Mouse (Mus musculus): ENCODE results near the gene Pole3.

DNA sequence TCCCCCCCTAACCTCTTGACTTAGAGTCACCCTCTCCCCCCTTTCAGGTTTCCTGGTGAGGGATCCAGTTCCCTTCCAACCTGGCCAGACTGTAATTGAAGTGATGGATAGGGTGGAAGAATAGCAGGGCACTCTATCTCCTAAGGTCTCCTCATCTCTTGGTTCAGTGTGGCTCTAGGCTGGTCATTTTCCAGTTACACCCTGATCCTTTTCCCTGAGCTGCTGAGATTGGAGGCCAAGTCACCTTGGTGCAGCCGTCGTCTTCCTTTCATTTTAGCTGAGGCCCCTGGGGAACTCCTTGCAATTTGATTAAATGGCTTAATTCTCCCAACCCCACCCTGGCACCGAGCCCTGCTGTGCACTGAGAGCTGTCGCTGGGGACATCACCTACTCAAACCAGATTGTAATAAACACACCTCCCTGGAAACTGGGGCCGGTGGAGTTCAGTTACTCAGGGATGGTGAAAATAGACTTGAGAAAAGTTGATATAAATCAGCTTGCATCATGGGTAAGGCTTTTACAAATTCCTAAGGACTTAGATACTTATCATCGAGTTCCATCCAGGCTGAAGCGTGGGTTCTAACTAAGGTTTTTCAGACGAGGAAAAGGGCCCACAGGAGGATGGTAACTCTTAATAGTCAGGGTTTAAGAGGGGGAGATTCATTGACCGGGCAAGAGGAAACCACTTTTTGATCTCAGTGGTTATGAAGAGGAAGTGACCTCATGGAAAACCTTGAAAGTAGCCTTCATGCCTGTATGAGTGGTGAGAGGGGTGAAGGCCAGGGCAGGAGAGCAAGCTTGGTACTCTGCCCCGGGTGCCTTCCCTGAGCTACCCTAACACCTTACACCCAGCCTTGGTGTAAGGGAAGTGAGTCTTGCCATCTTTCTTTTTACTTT lies 43.9 kb downstream of the Pole3 start:
- no peak for TF ChIP-seq MAFK (IDR thresholded peaks at IDR 0.05; ENCODE audit: insufficient read depth, low read depth, low read length)
- no peak for TF ChIP-seq CHD2 (IDR thresholded peaks at IDR 0.05; ENCODE audit: low read depth, low read length)
- TF ChIP-seq HCFC1 (IDR thresholded peaks at IDR 0.05; ENCODE audit: borderline replicate concordance, insufficient read depth, low read length) = no peak
- no peak for TF ChIP-seq ZC3H11A (IDR thresholded peaks at IDR 0.05; ENCODE audit: borderline replicate concordance, low read depth, low read length)
- no peak for TF ChIP-seq ZNF384 (IDR thresholded peaks at IDR 0.05; ENCODE audit: low read depth, low read length)
